In genomic region chr7:112158316-112158741, GRCm38 (mm10) we compare ENCODE assay signal across 7 mouse cellular contexts. TPM values are rescaled to one million over a fixed set of nuclear protein-coding genes. Genes with fewer than 3 reads are reported as not detected.
DNase-seq lines count a peak whose midpoint lies in the region; ATAC-seq lines count a peak whose summit lies in the region.

No protein-coding gene starts in this region.

- H3K36me3 ChIP-seq in embryonic facial prominence, embryonic 15.5 days, result no peaks in the 10 kb centered on the region
- no peaks in the 10 kb centered on the region for H3K36me3 ChIP-seq in intestine, embryonic 16.5 days (ENCODE audit: control insufficient read depth, insufficient read depth, low read length)

- no peaks in the 10 kb centered on the region; the same call in 1 of the 2 replicates for H3K27me3 ChIP-seq in embryonic facial prominence, embryonic 15.5 days
- H3K27me3 ChIP-seq in intestine, embryonic 16.5 days (replicated peaks; ENCODE audit: control insufficient read depth, insufficient read depth, low read length), result no peaks in the 10 kb centered on the region

- peak overlapping the region; percentile 59 for H3K4me2 ChIP-seq in embryonic facial prominence, embryonic 15.5 days (replicated peaks)
- H3K4me2 ChIP-seq in intestine, embryonic 16.5 days (ENCODE audit: low read depth, low read length), result peak overlapping the region; percentile 63

- WGBS in embryonic facial prominence, embryonic 15.5 days, result under 1% methylated on average over 23 of the region's 23 CpGs
- WGBS in intestine, embryonic 16.5 days, result under 1% methylated on average over 22 of the region's 23 CpGs

- peak; percentile 43 for DNase-seq in right cerebral cortex, postnatal 4 days
- DNase-seq in right cerebral cortex, postnatal 36 days (ENCODE audit: low spot score in 2 of 2), result no peak
- DNase-seq in mesoderm, embryonic 11.5 days (ENCODE audit: low read depth, low spot score), result peak; percentile 39
- no peak for DNase-seq in thymus, postnatal 4 days

- H3K9me3 ChIP-seq in embryonic facial prominence, embryonic 15.5 days (replicated peaks), result no peaks in the 10 kb centered on the region
- no peaks in the 10 kb centered on the region for H3K9me3 ChIP-seq in intestine, embryonic 16.5 days (ENCODE audit: control insufficient read depth, low read length)

- H3K4me1 ChIP-seq in embryonic facial prominence, embryonic 15.5 days, result peaks cover 55% of the 10 kb centered on the region
- peaks cover 17% of the 10 kb centered on the region for H3K4me1 ChIP-seq in intestine, embryonic 16.5 days (ENCODE audit: control insufficient read depth, insufficient read depth, low read length)

- peak overlapping the region; percentile 74 for H3K27ac ChIP-seq in embryonic facial prominence, embryonic 15.5 days (replicated peaks)
- H3K27ac ChIP-seq in intestine, embryonic 16.5 days (ENCODE audit: low read length), result peak overlapping the region; percentile 73

- ATAC-seq in embryonic facial prominence, embryonic 15.5 days (ENCODE audit: insufficient number of reproducible peaks, low FRiP score, low TSS enrichment, low read depth), result peak; percentile 53
- ATAC-seq in intestine, embryonic 16.5 days, result peak; percentile 58
- no peak for ATAC-seq in activated CD4-positive, CD25-positive, alpha-beta regulatory T cell, adult 4 months

- peak overlapping the region; percentile 31 for H3K9ac ChIP-seq in embryonic facial prominence, embryonic 15.5 days
- peak overlapping the region; percentile 70 for H3K9ac ChIP-seq in intestine, embryonic 16.5 days (ENCODE audit: low read depth, low read length)

- H3K4me3 ChIP-seq in embryonic facial prominence, embryonic 15.5 days (replicated peaks), result peak overlapping the region; percentile 58
- peak overlapping the region; percentile 55 for H3K4me3 ChIP-seq in intestine, embryonic 16.5 days (ENCODE audit: low read length)

RNA-seq across cellular contexts. Expression of gene Dkk3, which starts 0.5 kb away (rescaled TPM):
- 68.4 and 74.6 TPM in 2 replicates for polyA plus RNA-seq in embryonic facial prominence, embryonic 15.5 days (2015; fragmentation: Nextera tagmentation; extraction: Ambion mirVana)
- 26.1 and 26.7 TPM in 2 replicates for polyA plus RNA-seq in intestine, embryonic 16.5 days (2015; fragmentation: Nextera tagmentation; extraction: Ambion mirVana)
- under 1 TPM; 0.42 to 0.54 TPM for polyA plus RNA-seq in activated CD4-positive, CD25-positive, alpha-beta regulatory T cell, adult 4 months (2017; shearing (Covaris generic))

Comparison
In these comparisons a context has a peak if more than half of its experiments do, and no peak if none do; other contexts are left out.
1. DNase-seq: peak in right cerebral cortex, postnatal 4 days (single experiment) and mesoderm, embryonic 11.5 days (single experiment); none in right cerebral cortex, postnatal 36 days (0 of 2) and thymus, postnatal 4 days (single experiment).
2. RNA of gene Dkk3, which starts 0.5 kb away (polyA plus RNA-seq): 68.4 to 74.6 TPM in embryonic facial prominence, embryonic 15.5 days and 26.1 to 26.7 TPM in intestine, embryonic 16.5 days; 0.42 to 0.54 TPM in activated CD4-positive, CD25-positive, alpha-beta regulatory T cell, adult 4 months; every median in the first group is over 10 times any median in the second.